Mouse (Mus musculus): ENCODE data around the gene Cbl. TPM values are rescaled to one million over a fixed set of nuclear protein-coding genes. Genes with fewer than 3 reads are reported as not detected.

Gene Cbl
- polyA plus RNA-seq, 1 experiment: 18.6 TPM

- no peak for DNase-seq (ENCODE audit: extremely low spot score in 1 of 2, low spot score in 1 of 2)
Observed at GRCm38 (mm10) chr9:44191166-44191565, 42.7 kb downstream of the Cbl start.

DNA sequence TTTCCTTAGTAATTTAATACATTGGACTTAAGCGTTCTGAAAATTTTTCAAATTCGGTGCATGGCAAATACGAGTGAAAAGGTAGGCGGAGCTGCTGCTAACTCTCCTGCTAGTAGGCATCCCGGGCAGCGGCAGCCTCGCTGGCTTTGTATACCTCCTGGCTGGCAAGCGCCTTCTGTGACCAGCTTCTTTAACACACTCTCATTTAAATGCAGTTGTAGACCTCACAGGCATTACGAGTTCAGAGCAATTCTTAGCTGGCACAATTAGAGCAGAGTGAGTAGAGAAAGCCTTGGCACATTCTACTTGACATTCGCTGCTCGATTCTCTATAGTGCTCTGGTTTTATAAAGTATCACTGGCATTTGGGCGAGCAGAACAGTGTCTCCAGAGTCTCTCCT, 45.6 kb downstream of the Cbl start:
- peak in 1 of 2 experiments; percentile 42 for DNase-seq (ENCODE audit: extremely low spot score in 1 of 2, low spot score in 1 of 2)

GRCm38 (mm10) chr9:44182260-44182659, 51.6 kb downstream of the Cbl start:
- DNase-seq (ENCODE audit: extremely low spot score in 1 of 2, low spot score in 1 of 2): peak in 1 of 2 experiments; percentile 30

DNA sequence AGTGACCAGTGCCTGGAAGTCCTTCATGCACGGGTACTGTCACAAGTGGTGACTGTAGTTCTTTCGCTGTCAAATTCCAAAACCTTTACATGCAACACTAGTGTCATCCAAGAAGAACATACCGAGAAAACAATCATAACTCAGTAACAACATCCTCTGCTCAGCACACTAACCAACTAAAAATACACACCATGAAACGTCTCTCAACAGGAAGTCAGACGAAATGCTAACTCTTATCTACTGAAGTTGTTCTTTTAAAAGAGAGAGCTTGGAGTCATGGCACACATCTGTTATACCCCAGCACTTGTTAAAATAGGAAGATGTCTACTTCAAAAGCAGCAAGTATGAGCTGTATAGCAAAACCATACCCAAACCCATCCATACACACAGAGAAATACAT, 52.3 kb downstream of the Cbl start:
- DNase-seq (ENCODE audit: extremely low spot score in 1 of 2, low spot score in 1 of 2): no peak

- DNase-seq (ENCODE audit: extremely low spot score in 1 of 2, low spot score in 1 of 2): no peak
Observed at GRCm38 (mm10) chr9:44178811-44179210, 55.0 kb downstream of the Cbl start.

GRCm38 (mm10) chr9:44178389-44178788, 55.5 kb downstream of the Cbl start:
- peak in 1 of 2 experiments; percentile 24 for DNase-seq (ENCODE audit: extremely low spot score in 1 of 2, low spot score in 1 of 2)

- no peak for DNase-seq (ENCODE audit: extremely low spot score in 1 of 2, low spot score in 1 of 2)
Observed at GRCm38 (mm10) chr9:44177405-44177804, 56.4 kb downstream of the Cbl start.

GRCm38 (mm10) chr9:44175957-44176356, 57.9 kb downstream of the Cbl start:
- no peak for DNase-seq (ENCODE audit: extremely low spot score in 1 of 2, low spot score in 1 of 2)

DNA sequence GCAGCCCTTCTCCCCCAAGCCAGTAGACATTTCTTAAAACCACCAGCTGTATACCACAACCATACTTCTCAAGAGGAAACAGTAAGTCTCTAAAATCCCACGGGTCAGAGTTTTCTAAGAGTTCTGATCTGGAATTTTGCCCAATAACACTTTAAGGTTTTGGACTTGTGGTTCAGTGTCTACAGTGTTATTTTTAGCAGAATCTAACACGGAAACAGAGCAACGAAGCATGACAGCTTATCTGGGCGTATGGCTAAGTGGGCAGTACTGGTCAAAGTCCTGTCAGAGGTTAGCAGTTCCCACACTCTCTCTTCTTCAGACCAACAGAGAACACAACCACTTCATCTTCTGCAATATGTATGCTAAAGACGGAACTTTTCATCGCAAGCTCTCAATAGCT, 58.3 kb downstream of the Cbl start:
- no peak for DNase-seq (ENCODE audit: extremely low spot score in 1 of 2, low spot score in 1 of 2)

DNA sequence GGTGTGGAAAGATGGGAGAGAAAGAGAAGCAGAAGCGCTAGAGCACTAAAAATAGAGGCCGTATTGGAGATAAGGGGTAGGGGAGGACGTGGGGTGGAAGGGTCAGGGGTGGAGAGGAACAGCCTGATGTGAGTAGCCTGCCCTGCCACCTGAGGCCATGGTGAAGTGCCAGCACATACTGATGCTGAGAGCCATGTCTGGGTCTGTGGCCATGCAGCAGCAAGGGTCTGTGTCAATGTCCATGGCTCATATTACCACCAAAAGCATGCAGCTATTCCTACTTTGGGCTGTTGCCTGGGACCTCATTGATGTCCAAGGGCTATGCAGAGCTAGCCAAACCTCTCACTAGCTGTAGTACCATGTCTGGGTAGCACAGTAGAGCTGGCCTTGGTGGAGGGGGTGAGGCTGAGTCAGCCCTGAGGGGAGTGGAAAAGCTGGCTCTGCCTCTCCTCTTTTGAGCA, 63.1 kb downstream of the Cbl start:
- no peak for DNase-seq (ENCODE audit: extremely low spot score in 1 of 2, low spot score in 1 of 2)

GRCm38 (mm10) chr9:44168931-44169330, 64.9 kb downstream of the Cbl start:
- no peak for DNase-seq (ENCODE audit: extremely low spot score in 1 of 2, low spot score in 1 of 2)

DNA sequence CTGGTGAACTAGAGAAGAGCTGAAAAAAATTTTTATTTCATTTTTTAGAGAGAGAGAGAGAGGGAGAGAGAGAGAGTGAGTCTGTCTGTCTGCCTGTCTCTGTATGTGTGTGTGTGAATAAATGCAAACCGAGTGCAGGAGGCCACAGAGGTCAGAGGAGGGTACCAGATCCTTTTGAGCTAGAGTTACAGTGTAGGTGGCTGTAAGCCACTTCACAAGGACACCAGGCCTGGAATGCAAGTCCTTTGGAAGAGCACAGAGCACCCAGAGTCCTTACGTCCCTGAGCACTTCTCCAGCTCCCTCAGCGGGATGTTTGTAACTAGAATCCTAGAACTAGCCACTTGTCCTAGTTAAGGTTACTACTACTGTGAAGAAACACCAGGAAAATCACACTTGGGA, 74.0 kb downstream of the Cbl start:
- DNase-seq (ENCODE audit: extremely low spot score in 1 of 2, low spot score in 1 of 2): no peak

DNA sequence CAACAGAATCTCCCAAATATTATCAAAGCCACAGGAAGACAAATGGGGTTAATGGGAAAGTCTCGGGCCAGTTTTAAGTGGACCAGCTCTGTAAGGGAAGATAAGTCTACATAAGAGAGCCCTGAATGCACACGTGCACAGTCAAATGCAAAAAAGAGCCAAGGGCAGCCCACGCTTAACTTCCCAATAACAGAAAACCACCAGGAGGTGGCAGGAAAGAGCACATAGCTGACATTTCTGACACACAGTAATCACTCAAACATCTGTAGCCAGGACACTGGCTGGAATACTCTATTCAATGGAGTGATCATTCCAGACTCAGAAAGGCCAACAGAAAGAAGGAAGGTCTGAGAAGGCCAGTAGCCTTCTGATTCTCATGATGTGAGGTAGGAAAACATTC, 86.6 kb downstream of the Cbl start:
- DNase-seq (ENCODE audit: extremely low spot score in 1 of 2, low spot score in 1 of 2): no peak

GRCm38 (mm10) chr9:44144718-44145060, 89.2 kb downstream of the Cbl start:
- DNase-seq (ENCODE audit: extremely low spot score in 1 of 2, low spot score in 1 of 2): no peak

DNA sequence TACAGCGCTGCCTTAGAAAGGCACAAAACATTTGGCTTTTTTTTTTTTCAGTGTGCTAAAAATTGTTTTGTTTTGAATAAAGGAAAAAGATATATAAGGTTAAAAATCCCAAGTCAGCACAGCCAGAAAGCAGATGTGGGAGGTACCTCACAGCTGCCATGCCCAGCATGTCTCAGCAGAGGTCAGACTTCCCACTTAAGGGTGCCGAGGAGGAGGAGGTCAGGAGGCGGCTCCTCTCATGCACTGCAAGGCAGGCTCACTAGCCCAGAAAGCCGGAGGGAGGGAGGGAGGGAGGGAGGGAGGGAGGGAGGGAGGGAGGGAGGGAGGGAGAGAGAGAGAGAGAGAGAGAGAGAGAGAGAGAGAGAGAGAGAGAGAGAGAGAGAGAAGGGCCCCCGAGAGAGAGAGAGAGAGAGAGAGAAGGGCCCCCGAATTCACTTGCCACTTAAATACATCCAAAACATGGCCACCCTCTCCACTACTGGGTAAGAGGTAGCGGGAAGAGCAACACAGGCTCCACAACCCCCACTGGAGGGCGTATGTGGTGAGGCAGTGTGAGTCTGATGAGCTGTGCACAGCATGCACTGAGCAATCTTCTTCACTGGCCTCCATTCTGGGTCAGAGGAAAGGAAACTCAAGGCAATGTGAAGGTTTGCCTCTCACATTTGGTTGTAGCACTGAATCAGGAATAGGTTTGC, 89.7 kb downstream of the Cbl start:
- peak in 1 of 2 experiments; percentile 43 for DNase-seq (ENCODE audit: extremely low spot score in 1 of 2, low spot score in 1 of 2)

DNA sequence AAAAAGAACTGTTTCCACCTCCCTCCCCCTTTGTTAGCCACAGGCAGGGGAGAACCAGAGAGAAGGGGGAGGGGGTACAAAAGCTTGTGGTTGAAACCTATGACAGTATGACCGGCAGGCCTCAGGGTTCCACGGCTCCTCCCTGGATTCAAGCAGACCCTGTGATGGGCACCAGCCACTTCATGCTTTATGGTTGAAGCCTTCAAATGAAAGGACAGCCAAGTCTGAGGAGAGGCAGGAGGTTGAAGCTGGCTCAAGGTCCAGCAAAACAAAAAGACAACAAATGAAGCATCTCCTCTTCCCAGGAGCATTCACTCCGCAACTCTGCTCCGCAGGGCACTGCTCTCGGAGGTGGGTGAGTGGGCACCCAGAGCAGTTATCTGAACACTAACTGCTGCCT, 90.4 kb downstream of the Cbl start:
- DNase-seq (ENCODE audit: extremely low spot score in 1 of 2, low spot score in 1 of 2): no peak

- no peak for DNase-seq (ENCODE audit: extremely low spot score in 1 of 2, low spot score in 1 of 2)
Observed at GRCm38 (mm10) chr9:44141951-44142350, 91.9 kb downstream of the Cbl start.

DNA sequence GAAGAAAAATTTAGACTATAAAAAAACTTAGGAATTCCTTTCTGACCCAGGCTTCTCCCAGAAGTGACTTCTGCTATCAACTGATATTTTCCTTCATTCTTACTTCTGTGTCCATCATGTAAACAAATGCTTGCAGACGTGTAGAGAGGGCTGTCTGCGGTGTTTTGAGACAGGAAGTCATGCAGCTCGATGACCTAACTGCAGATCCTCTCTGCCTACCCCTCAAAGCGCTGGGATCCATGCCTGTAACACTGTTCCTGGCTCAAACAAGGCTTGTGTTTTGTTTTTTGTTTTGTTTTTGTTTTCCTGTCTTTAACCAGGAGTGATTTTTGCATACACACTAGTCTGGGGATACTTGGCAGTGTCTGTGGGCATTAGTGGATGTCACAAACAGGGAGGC, 96.0 kb downstream of the Cbl start:
- no peak for DNase-seq (ENCODE audit: extremely low spot score in 1 of 2, low spot score in 1 of 2)

- no peak for DNase-seq (ENCODE audit: extremely low spot score in 1 of 2, low spot score in 1 of 2)
Observed at GRCm38 (mm10) chr9:44135731-44136411, 98.0 kb downstream of the Cbl start.

- DNase-seq (ENCODE audit: extremely low spot score in 1 of 2, low spot score in 1 of 2): no peak
Observed at GRCm38 (mm10) chr9:44134851-44135730, 98.8 kb downstream of the Cbl start.

DNA sequence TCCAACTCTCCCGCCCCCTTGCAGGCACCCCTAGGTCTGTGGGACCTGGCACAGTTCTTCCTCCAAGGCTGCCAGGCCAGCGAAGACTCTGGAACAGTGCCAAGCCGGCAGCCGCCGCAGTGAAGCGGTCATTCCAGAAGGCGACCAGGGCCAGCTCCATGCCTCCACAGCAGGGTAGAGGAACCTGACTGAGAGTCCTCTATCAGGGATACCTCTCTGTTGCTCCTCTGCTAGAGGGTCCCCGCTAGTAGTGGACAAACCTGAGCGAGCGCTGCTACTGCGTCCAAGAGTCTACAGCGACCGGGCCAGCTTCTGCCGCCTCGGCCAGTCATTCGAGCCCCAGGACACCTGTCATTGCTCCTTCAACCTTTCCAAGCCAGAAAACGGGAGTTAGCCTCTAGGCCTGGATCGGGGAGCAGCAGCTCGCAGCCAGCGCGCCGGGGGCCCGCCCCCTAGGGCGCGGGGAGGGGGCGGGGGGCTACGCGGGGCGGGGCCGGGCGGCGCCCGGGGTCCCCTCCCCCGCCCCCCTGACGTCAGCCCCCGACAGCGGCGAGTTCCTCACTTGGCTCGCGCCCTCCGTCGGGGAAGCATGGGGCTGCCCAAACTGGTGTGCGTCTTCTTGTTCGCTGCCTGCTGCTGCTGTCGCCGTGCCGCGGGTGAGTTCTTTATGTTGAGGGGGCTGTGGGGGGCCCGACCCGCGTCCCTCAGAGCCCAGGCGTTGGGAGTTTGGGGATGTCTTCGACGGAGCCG, 99.6 kb downstream of the Cbl start, which contains the start of gene Mcam:
TSS of gene Mcam (plus strand) at position 369 of the 750 bp plus-strand sequence.
- no peak for DNase-seq (ENCODE audit: extremely low spot score in 1 of 2, low spot score in 1 of 2)
